Mouse (Mus musculus): ENCODE measurements around the gene Mien1. TPM values are rescaled to one million over a fixed set of nuclear protein-coding genes. Genes with fewer than 3 reads are reported as not detected.
A peak's percentile ranks its signal among the peaks of the same experiment; 100 is the strongest.

Mien1 gene
- total and polyA plus RNA-seq, 2 experiments from 2014 or later = 73.1 to 272 TPM

DNA sequence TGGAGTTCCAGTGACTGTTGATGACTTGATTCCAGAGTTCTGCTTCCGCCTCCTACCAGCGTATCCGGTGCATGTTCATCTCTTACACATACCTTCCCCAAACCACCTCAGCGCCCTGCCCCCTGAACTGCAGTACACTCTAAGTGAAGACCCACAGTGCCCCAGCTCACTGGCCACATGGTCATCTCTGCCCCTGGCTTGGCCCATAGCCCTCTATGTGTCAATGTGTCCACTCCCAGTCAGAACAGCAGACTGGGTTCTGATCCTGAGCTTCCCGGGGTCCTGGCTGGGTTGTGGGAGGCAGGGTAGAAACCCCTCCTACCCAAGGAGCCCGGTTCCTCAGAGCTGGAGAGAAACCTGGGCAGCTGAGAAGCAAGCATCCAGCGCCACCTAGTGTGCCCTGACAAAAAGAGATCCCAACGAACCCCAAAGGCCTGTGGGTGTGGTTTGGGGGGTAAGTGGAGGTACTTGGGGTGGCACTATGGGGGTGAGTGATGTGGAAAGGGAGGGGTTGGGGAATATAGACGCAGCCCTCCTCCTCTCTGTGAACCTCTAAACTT lies 49.5 kb downstream of the Mien1 start:
- H3K9me3 ChIP-seq (ENCODE audit: low read length) = no peaks in the 10 kb centered on the region
- no peaks in the 10 kb centered on the region for H3K36me3 ChIP-seq (ENCODE audit: insufficient read depth)
- peak; percentile 42; the same call in 1 of the 2 replicates for ATAC-seq
- peak; percentile 76 for TF ChIP-seq CTCF (IDR thresholded peaks at IDR 0.05; ENCODE audit: low read depth)
- DNase-seq = peak; percentile 61
- H3K4me3 ChIP-seq (ENCODE audit: low read depth, low read length) = no peak overlapping the region
- H3K9ac ChIP-seq = no peak overlapping the region
- no peaks in the 10 kb centered on the region; the same call in 1 of the 2 replicates for H3K27me3 ChIP-seq (ENCODE audit: insufficient read depth, low read length)
- H3K4me2 ChIP-seq (ENCODE audit: low read depth) = no peak overlapping the region
- H3K4me1 ChIP-seq (ENCODE audit: insufficient read depth) = no peaks in the 10 kb centered on the region
- WGBS = 24% methylated on average over 9 of the region's 9 CpGs
- H3K27ac ChIP-seq (ENCODE audit: low read depth, low read length) = no peak overlapping the region

DNA sequence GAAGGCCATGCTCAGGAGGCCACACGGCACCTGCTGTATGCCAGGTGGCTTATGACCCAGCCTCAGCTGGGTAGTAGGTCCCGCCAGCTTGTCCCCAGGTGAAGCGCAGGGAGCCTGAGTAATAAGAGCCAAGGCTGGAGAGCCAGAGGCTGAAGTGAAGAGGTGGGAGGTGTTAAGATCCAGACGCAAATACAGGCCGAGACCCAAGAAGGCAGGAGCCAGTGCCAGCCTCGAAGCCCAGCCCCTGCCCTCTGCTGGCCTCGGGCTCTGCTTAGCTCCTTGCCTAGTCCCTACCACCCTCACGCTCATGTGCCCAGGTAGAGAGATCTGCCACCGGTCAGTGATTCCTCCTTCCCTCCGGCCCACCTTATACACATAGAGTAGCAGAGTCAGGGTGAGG lies 50.5 kb downstream of the Mien1 start:
- Histone ChIP-seq H3K9ac (no peak overlapping the region), H3K27me3 (ENCODE audit: insufficient read depth, low read length) (no peaks in the 10 kb centered on the region; the same call in 1 of the 2 replicates), H3K9me3 (ENCODE audit: low read length) (no peaks in the 10 kb centered on the region), H3K27ac (ENCODE audit: low read depth, low read length) (no peak overlapping the region), H3K4me2 (ENCODE audit: low read depth) (no peak overlapping the region), H3K4me1 (ENCODE audit: insufficient read depth) (no peaks in the 10 kb centered on the region), H3K4me3 (ENCODE audit: low read depth, low read length) (no peak overlapping the region), H3K36me3 (ENCODE audit: insufficient read depth) (no peaks in the 10 kb centered on the region)
- ATAC-seq (no peak), DNase-seq (no peak)
- TF ChIP-seq CTCF (IDR thresholded peaks at IDR 0.05; ENCODE audit: low read depth) = no peak
- 76% methylated on average over 10 of the region's 10 CpGs for WGBS

Other genes starting within 250 kb of the Mien1 start
- 30.2 and 35.5 TPM in 2 replicates for gene Med1, start 245.7 kb downstream of the Mien1 start, total RNA-seq (2014; rRNA removed)
- 44.9 and 56.4 TPM in 2 replicates for gene Med1, start 245.7 kb downstream of the Mien1 start, polyA plus RNA-seq (2015; fragmentation: Nextera tagmentation; extraction: Ambion mirVana)
- gene Cdk12, start 235.9 kb downstream of the Mien1 start, total RNA-seq (2014; rRNA removed) = 35.5 and 36.0 TPM in 2 replicates
- gene Cdk12, start 235.9 kb downstream of the Mien1 start, polyA plus RNA-seq (2015; fragmentation: Nextera tagmentation; extraction: Ambion mirVana) = 2.8 and 4.5 TPM in 2 replicates
- gene Neurod2, start 109.3 kb downstream of the Mien1 start, total RNA-seq (2014; rRNA removed) = 133 and 140 TPM in 2 replicates
- 74.9 and 77.3 TPM in 2 replicates for gene Neurod2, start 109.3 kb downstream of the Mien1 start, polyA plus RNA-seq (2015; fragmentation: Nextera tagmentation; extraction: Ambion mirVana)
- gene Ppp1r1b, start 90.6 kb downstream of the Mien1 start, total RNA-seq (2014; rRNA removed) = 19.4 and 32.5 TPM in 2 replicates
- gene Ppp1r1b, start 90.6 kb downstream of the Mien1 start, polyA plus RNA-seq (2015; fragmentation: Nextera tagmentation; extraction: Ambion mirVana) = 91.4 and 121 TPM in 2 replicates
- 36.2 and 39.4 TPM in 2 replicates for gene Stard3, start 80.6 kb downstream of the Mien1 start, total RNA-seq (2014; rRNA removed)
- gene Stard3, start 80.6 kb downstream of the Mien1 start, polyA plus RNA-seq (2015; fragmentation: Nextera tagmentation; extraction: Ambion mirVana) = 31.6 and 32.2 TPM in 2 replicates
- 0.23 TPM in 1 of 2 replicates, not detected in the other for gene Tcap, start 55.2 kb downstream of the Mien1 start, total RNA-seq (2014; rRNA removed)
- not detected in 2 replicates for gene Tcap, start 55.2 kb downstream of the Mien1 start, polyA plus RNA-seq (2015; fragmentation: Nextera tagmentation; extraction: Ambion mirVana)
- 1.0 and 1.8 TPM in 2 replicates for gene Pnmt, start 52.5 kb downstream of the Mien1 start, total RNA-seq (2014; rRNA removed)
- 1.7 and 3.5 TPM in 2 replicates for gene Pnmt, start 52.5 kb downstream of the Mien1 start, polyA plus RNA-seq (2015; fragmentation: Nextera tagmentation; extraction: Ambion mirVana)
- gene Pgap3, start 38.5 kb downstream of the Mien1 start, total RNA-seq (2014; rRNA removed) = 10.9 and 11.0 TPM in 2 replicates
- 7.1 and 7.6 TPM in 2 replicates for gene Pgap3, start 38.5 kb downstream of the Mien1 start, polyA plus RNA-seq (2015; fragmentation: Nextera tagmentation; extraction: Ambion mirVana)
- gene Erbb2, start 26.5 kb downstream of the Mien1 start, total RNA-seq (2014; rRNA removed) = 3.8 and 4.9 TPM in 2 replicates
- 2.4 and 3.7 TPM in 2 replicates for gene Erbb2, start 26.5 kb downstream of the Mien1 start, polyA plus RNA-seq (2015; fragmentation: Nextera tagmentation; extraction: Ambion mirVana)
- 1.2 and 2.1 TPM in 2 replicates for gene Grb7, start 7.4 kb upstream of the Mien1 start, total RNA-seq (2014; rRNA removed)
- gene Grb7, start 7.4 kb upstream of the Mien1 start, polyA plus RNA-seq (2015; fragmentation: Nextera tagmentation; extraction: Ambion mirVana) = 0.88 and 1.3 TPM in 2 replicates
- gene Ikzf3, start 107.0 kb upstream of the Mien1 start, total RNA-seq (2014; rRNA removed) = 0.14 and 0.15 TPM in 2 replicates
- gene Ikzf3, start 107.0 kb upstream of the Mien1 start, polyA plus RNA-seq (2015; fragmentation: Nextera tagmentation; extraction: Ambion mirVana) = 0.21 and 0.23 TPM in 2 replicates
- not detected in 2 replicates for gene Zpbp2, start 112.1 kb upstream of the Mien1 start, total RNA-seq (2014; rRNA removed)
- not detected in 2 replicates for gene Zpbp2, start 112.1 kb upstream of the Mien1 start, polyA plus RNA-seq (2015; fragmentation: Nextera tagmentation; extraction: Ambion mirVana)
- 99.8 and 115 TPM in 2 replicates for gene Ormdl3, start 148.4 kb upstream of the Mien1 start, total RNA-seq (2014; rRNA removed)
- 114 and 119 TPM in 2 replicates for gene Ormdl3, start 148.4 kb upstream of the Mien1 start, polyA plus RNA-seq (2015; fragmentation: Nextera tagmentation; extraction: Ambion mirVana)
- not detected in 2 replicates for gene Lrrc3c, start 159.3 kb upstream of the Mien1 start, total RNA-seq (2014; rRNA removed)
- not detected in 2 replicates for gene Lrrc3c, start 159.3 kb upstream of the Mien1 start, polyA plus RNA-seq (2015; fragmentation: Nextera tagmentation; extraction: Ambion mirVana)
- 0.29 TPM in 1 of 2 replicates, not detected in the other for gene Gm12355, start 186.7 kb upstream of the Mien1 start, total RNA-seq (2014; rRNA removed)
- gene Gm12355, start 186.7 kb upstream of the Mien1 start, polyA plus RNA-seq (2015; fragmentation: Nextera tagmentation; extraction: Ambion mirVana) = 0.68 and 0.98 TPM in 2 replicates
- not detected in 2 replicates for gene Gsdma3, start 187.4 kb upstream of the Mien1 start, total RNA-seq (2014; rRNA removed)
- not detected in 2 replicates for gene Gsdma3, start 187.4 kb upstream of the Mien1 start, polyA plus RNA-seq (2015; fragmentation: Nextera tagmentation; extraction: Ambion mirVana)
- gene Gsdma2, start 207.8 kb upstream of the Mien1 start, total RNA-seq (2014; rRNA removed) = not detected in 2 replicates
- gene Gsdma2, start 207.8 kb upstream of the Mien1 start, polyA plus RNA-seq (2015; fragmentation: Nextera tagmentation; extraction: Ambion mirVana) = 0.11 TPM in 1 of 2 replicates, not detected in the other
- not detected in 2 replicates for gene Gsdma, start 225.4 kb upstream of the Mien1 start, total RNA-seq (2014; rRNA removed)
- gene Gsdma, start 225.4 kb upstream of the Mien1 start, polyA plus RNA-seq (2015; fragmentation: Nextera tagmentation; extraction: Ambion mirVana) = 0.15 TPM in 1 of 2 replicates, not detected in the other
- 83.8 and 113 TPM in 2 replicates for gene Psmd3, start 243.6 kb upstream of the Mien1 start, total RNA-seq (2014; rRNA removed)
- 183 and 202 TPM in 2 replicates for gene Psmd3, start 243.6 kb upstream of the Mien1 start, polyA plus RNA-seq (2015; fragmentation: Nextera tagmentation; extraction: Ambion mirVana)